Mouse (Mus musculus): Measurements from ENCODE around the gene Olfr1157.

Gene Olfr1157

GRCm38 (mm10) chr2:87968199-87968598 is at the start of gene Olfr1157:
Gene Olfr1157 (minus strand): TSS chr2:87968299.
- DNase-seq, result no peak

DNA sequence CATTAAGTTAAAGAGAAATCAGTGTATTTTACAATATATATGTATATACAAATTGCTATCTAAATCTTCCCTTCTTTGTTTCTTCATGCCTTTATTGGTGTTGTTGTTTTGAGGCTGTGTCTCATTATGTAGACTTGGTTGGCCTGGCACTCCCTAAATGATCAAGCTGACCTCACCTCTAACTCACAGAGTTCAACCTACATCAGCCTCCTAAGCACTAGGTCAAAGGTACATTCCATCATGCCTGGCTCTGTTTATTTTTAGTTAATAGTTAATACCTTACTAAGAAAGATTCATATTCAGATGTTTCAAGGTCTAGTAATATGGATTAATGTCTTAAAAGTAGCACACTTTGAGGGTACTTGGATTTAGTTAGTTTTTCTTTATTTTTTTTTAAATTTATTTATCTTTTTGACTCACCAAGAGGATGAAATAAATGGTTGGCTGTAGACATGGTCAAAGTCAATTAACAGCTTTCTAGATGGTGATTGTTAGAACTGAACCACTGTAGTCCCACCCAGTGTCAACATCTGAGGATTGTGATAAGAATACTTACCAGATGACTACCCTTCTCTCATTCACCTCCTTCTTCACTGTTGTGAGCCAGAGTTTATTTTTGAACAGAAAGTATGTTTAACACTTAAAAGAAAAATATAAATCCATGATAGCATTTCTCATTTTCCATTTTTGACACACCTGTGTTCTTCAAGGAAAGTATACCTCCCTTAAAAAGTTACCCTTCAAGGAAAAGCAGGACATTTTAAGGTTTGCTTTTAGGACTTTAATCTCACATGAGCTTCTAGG is 39.6 kb upstream of the Olfr1157 start, which contains the start of gene Olfr1160:
TSS of gene Olfr1160 (minus strand) at position 754 of the 804 bp plus-strand sequence.
- no peak for DNase-seq

DNA sequence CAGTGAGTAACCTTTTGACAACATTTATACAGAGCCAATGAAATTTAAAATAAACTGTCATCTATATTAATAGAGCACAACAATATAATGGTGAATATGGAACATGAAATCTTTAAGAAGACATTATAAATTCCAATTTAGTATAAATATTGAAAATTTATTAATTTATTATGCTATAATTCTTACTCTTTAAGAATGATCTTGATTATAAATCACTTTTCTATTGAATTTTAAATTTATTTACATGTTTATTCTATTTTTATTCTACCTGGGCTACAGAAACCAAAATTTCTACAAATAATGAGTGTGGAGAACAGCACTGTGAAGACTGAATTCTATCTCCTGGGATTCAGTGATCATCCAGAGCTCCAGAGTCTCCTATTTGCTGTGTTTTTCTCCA is 21.7 kb upstream of the Olfr1157 start, which contains the start of gene Olfr1158:
TSS of gene Olfr1158 (plus strand) at position 301 of the 400 bp plus-strand sequence.
- no peak for DNase-seq

DNA sequence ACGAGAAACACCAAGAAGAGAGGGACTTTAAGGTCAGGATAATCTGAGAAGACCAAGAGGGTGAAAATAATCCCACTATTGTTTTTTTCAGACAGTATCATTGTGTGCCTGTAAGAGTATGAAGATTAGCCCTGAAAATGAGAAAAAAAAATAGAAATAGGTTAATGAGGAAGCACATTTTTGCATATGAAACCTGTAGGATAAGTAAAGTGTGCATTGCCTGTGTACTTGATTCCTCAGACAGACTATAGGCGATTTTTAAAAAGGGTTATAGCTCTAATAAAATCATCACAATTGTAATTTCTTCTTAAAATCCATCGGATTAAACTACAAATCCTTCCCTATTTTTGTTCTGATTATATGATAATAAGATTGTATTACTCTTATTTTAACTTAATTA is 6.5 kb upstream of the Olfr1157 start, which contains the start of gene Olfr74:
TSS of gene Olfr74 (minus strand) at position 101 of the 400 bp plus-strand sequence.
- DNase-seq, result no peak

GRCm38 (mm10) chr2:87953000-87953399 is 15.1 kb downstream of the Olfr1157 start, which contains the start of gene Olfr1156:
Gene Olfr1156 (minus strand): TSS chr2:87953100.
- DNase-seq, result no peak

GRCm38 (mm10) chr2:87945037-87945436 is 23.1 kb downstream of the Olfr1157 start, which contains the start of gene Olfr1155:
Gene Olfr1155 (minus strand): TSS chr2:87945137.
- DNase-seq, result no peak

Data from thymus, adult 18-20 months (tissue).